10 mouse cellular contexts compared by ENCODE assay signal in genomic region chr11:70595638-70596037, GRCm38 (mm10). TPM values are rescaled to one million over a fixed set of nuclear protein-coding genes. Genes with fewer than 3 reads are reported as not detected.
DNase-seq lines count a peak whose midpoint lies in the region; ATAC-seq and TF ChIP-seq lines count a peak whose summit lies in the region.
"Had no signal": no experiment of that assay in that cellular context is flagged by ENCODE, and none has a peak within 500 bp of the region (broad histone marks: within the 10 kb centered on the region; RNA-seq: fewer than 3 reads in every experiment).

No protein-coding gene starts in this region.

- 66% methylated on average over 2 of the region's 2 CpGs for WGBS in kidney, postnatal 0 days
- WGBS in limb, embryonic 10.5 days: 68% methylated on average over 2 of the region's 2 CpGs
- 82% methylated on average over 2 of the region's 2 CpGs for WGBS in midbrain, embryonic 10.5 days

- H3K9ac ChIP-seq in kidney, postnatal 0 days (ENCODE audit: low read depth, low read length): 0 out of 2 replicates have a peak overlapping the region, but pooled peaks have one; percentile 25

- no peak overlapping the region for H3K4me2 ChIP-seq in kidney, postnatal 0 days (ENCODE audit: low read length)

- H3K27me3 ChIP-seq in kidney, postnatal 0 days (ENCODE audit: insufficient read depth, low read length): no peaks in the 10 kb centered on the region
- H3K27me3 ChIP-seq in limb, embryonic 10.5 days (ENCODE audit: low read depth, poor library complexity, severe bottlenecking): no peaks in the 10 kb centered on the region
- H3K27me3 ChIP-seq in midbrain, embryonic 10.5 days (ENCODE audit: low read depth, poor library complexity, severe bottlenecking): no peaks in the 10 kb centered on the region

- ATAC-seq in kidney, postnatal 0 days (replicated peaks; ENCODE audit: low FRiP score, low read depth): no peak

- peak; percentile 25 for DNase-seq in kidney, adult 11 months
- DNase-seq in kidney, adult 18-20 months: no peak
- peak; percentile 32 for DNase-seq in CD4-positive, CD25-positive, alpha-beta regulatory T cell, adult 2 months (ENCODE audit: low read depth, low spot score)
- DNase-seq in kidney, postnatal 0 days (ENCODE audit: low spot score): no peak
- no peak for DNase-seq in ovary, postnatal 10 days (ENCODE audit: low spot score)
- DNase-seq in limb, embryonic 10.5 days (ENCODE audit: low spot score): no peak
- DNase-seq in midbrain, embryonic 10.5 days (ENCODE audit: low spot score): no peak
- DNase-seq: right cerebral cortex, adult 18-20 months had no signal

- no peak for TF ChIP-seq CTCF in kidney, postnatal 0 days (IDR thresholded peaks at IDR 0.05; ENCODE audit: low read depth)

- 0 out of 2 replicates have a peak, but pooled peaks cover 22% of the 10 kb centered on the region for H3K36me3 ChIP-seq in kidney, postnatal 0 days (ENCODE audit: insufficient read depth, low read length)
- peaks cover 41% of the 10 kb centered on the region for H3K36me3 ChIP-seq in limb, embryonic 10.5 days
- peaks cover 27% of the 10 kb centered on the region for H3K36me3 ChIP-seq in midbrain, embryonic 10.5 days

- H3K4me1 ChIP-seq in brown adipose tissue, adult 24 weeks (ENCODE audit: control insufficient read depth, insufficient read depth, insufficient read length, low read length): peaks cover 34% of the 10 kb centered on the region
- H3K4me1 ChIP-seq in kidney, postnatal 0 days (replicated peaks; ENCODE audit: insufficient read depth, low read length): no peaks in the 10 kb centered on the region
- peaks cover 6% of the 10 kb centered on the region; the same call in 1 of the 2 replicates for H3K4me1 ChIP-seq in limb, embryonic 10.5 days
- peaks cover 11% of the 10 kb centered on the region for H3K4me1 ChIP-seq in midbrain, embryonic 10.5 days

- no peaks in the 10 kb centered on the region for H3K9me3 ChIP-seq in kidney, postnatal 0 days (replicated peaks; ENCODE audit: low read length)
- no peaks in the 10 kb centered on the region for H3K9me3 ChIP-seq in limb, embryonic 10.5 days (replicated peaks)
- H3K9me3 ChIP-seq in midbrain, embryonic 10.5 days (replicated peaks): no peaks in the 10 kb centered on the region
- H3K9me3 ChIP-seq: G1E had no signal

- H3K4me3 ChIP-seq in brown adipose tissue, adult 24 weeks (ENCODE audit: insufficient read depth, low read depth, low read length): no peak overlapping the region
- no peak overlapping the region for H3K4me3 ChIP-seq in kidney, postnatal 0 days (replicated peaks; ENCODE audit: low read depth, low read length)
- H3K4me3 ChIP-seq in limb, embryonic 10.5 days: no peak overlapping the region
- no peak overlapping the region for H3K4me3 ChIP-seq in midbrain, embryonic 10.5 days

- peak overlapping the region; percentile 92 for H3K27ac ChIP-seq in brown adipose tissue, adult 24 weeks (replicated peaks; ENCODE audit: low read depth, low read length)
- peak overlapping the region; percentile 19; the same call in 1 of the 2 replicates for H3K27ac ChIP-seq in kidney, postnatal 0 days
- no peak overlapping the region for H3K27ac ChIP-seq in limb, embryonic 10.5 days
- no peak overlapping the region for H3K27ac ChIP-seq in midbrain, embryonic 10.5 days (replicated peaks)

RNA-seq across cellular contexts. Expression of gene 4930544D05Rik, which starts 20.0 kb away (rescaled TPM):
- polyA plus RNA-seq in brown adipose tissue, adult 24 weeks (2012; ENCODE audit: insufficient read depth, insufficient read length, missing spikeins): not detected in 2 replicates
- polyA plus RNA-seq in kidney, postnatal 0 days (2015; fragmentation: Nextera tagmentation; extraction: Ambion mirVana): not detected in 2 replicates
- not detected in 2 replicates for polyA plus RNA-seq in limb, embryonic 10.5 days (2016; fragmentation: Nextera tagmentation; extraction: Ambion mirVana)
- polyA plus RNA-seq in midbrain, embryonic 10.5 days (2016; fragmentation: Nextera tagmentation; extraction: Ambion mirVana): not detected in 2 replicates
- polyA plus RNA-seq: G1E had no signal

RNA-seq across cellular contexts. Expression of gene Chrne, which starts 23.4 kb away (rescaled TPM):
- polyA plus RNA-seq in brown adipose tissue, adult 24 weeks (2012; ENCODE audit: insufficient read depth, insufficient read length, missing spikeins): not detected in 2 replicates
- 0.25 and 0.29 TPM in 2 replicates for polyA plus RNA-seq in kidney, postnatal 0 days (2015; fragmentation: Nextera tagmentation; extraction: Ambion mirVana)
- not detected in 2 replicates for polyA plus RNA-seq in limb, embryonic 10.5 days (2016; fragmentation: Nextera tagmentation; extraction: Ambion mirVana)
- polyA plus RNA-seq in midbrain, embryonic 10.5 days (2016; fragmentation: Nextera tagmentation; extraction: Ambion mirVana): not detected in 2 replicates
- polyA plus RNA-seq: G1E had no signal

RNA-seq across cellular contexts. Expression of gene Mink1, which starts 33.0 kb away (rescaled TPM):
- polyA plus RNA-seq in brown adipose tissue, adult 24 weeks (2012; ENCODE audit: insufficient read depth, insufficient read length, missing spikeins): 14.5 and 18.5 TPM in 2 replicates
- 11.5 and 12.1 TPM in 2 replicates for polyA plus RNA-seq in kidney, postnatal 0 days (2015; fragmentation: Nextera tagmentation; extraction: Ambion mirVana)
- 15.1 and 17.2 TPM in 2 replicates for polyA plus RNA-seq in limb, embryonic 10.5 days (2016; fragmentation: Nextera tagmentation; extraction: Ambion mirVana)
- 10.3 and 12.6 TPM in 2 replicates for polyA plus RNA-seq in midbrain, embryonic 10.5 days (2016; fragmentation: Nextera tagmentation; extraction: Ambion mirVana)

RNA-seq across cellular contexts. Expression of gene Gp1ba, which starts 43.3 kb away (rescaled TPM):
- polyA plus RNA-seq in brown adipose tissue, adult 24 weeks (2012; ENCODE audit: insufficient read depth, insufficient read length, missing spikeins): not detected in 2 replicates
- 0.16 and 0.19 TPM in 2 replicates for polyA plus RNA-seq in kidney, postnatal 0 days (2015; fragmentation: Nextera tagmentation; extraction: Ambion mirVana)
- 0.18 and 0.75 TPM in 2 replicates for polyA plus RNA-seq in limb, embryonic 10.5 days (2016; fragmentation: Nextera tagmentation; extraction: Ambion mirVana)
- polyA plus RNA-seq in midbrain, embryonic 10.5 days (2016; fragmentation: Nextera tagmentation; extraction: Ambion mirVana): 0.44 and 0.48 TPM in 2 replicates

RNA-seq across cellular contexts. Expression of gene Rnf167, which starts 51.4 kb away (rescaled TPM):
- polyA plus RNA-seq in brown adipose tissue, adult 24 weeks (2012; ENCODE audit: insufficient read depth, insufficient read length, missing spikeins): 44.0 and 52.3 TPM in 2 replicates
- 109 and 113 TPM in 2 replicates for polyA plus RNA-seq in kidney, postnatal 0 days (2015; fragmentation: Nextera tagmentation; extraction: Ambion mirVana)
- polyA plus RNA-seq in limb, embryonic 10.5 days (2016; fragmentation: Nextera tagmentation; extraction: Ambion mirVana): 85.0 and 104 TPM in 2 replicates
- 85.6 and 96.3 TPM in 2 replicates for polyA plus RNA-seq in midbrain, embryonic 10.5 days (2016; fragmentation: Nextera tagmentation; extraction: Ambion mirVana)

Comparison
In these comparisons a context has a peak if more than half of its experiments do, and no peak if none do; other contexts are left out.
1. DNase-seq: peak in kidney, adult 11 months (single experiment) and CD4-positive, CD25-positive, alpha-beta regulatory T cell, adult 2 months (single experiment); none in kidney, adult 18-20 months (single experiment), kidney, postnatal 0 days (single experiment), ovary, postnatal 10 days (single experiment), limb, embryonic 10.5 days (single experiment) and midbrain, embryonic 10.5 days (single experiment).
2. H3K27ac ChIP-seq: peak in brown adipose tissue, adult 24 weeks (single experiment) and kidney, postnatal 0 days (single experiment); none in limb, embryonic 10.5 days (single experiment) and midbrain, embryonic 10.5 days (single experiment).